Mouse (Mus musculus) liver, postnatal 0 days (tissue): ENCODE measurements around the gene Csrp2. TPM values are rescaled to one million over a fixed set of nuclear protein-coding genes. Genes with fewer than 3 reads are reported as not detected.
A peak's percentile ranks its signal among the peaks of the same experiment; 100 is the strongest.

Source experiments
- ATAC-seq: fragments of 200-750 bp; cut with Nextera tagmentation; 2 replicates; pipeline ENCODE4 v1.8.0; 2017; ENCODE audit warnings: mild to moderate bottlenecking, moderate library complexity
- DNase-seq: peaks from one replicate; pipeline ENCODE4 v3.0.0-alpha.2; 2016
- H3K27ac ChIP-seq: fragments of 300-500 bp; sonication (generic); 2 replicates; pipeline ENCODE4 v1.5.1; 2014; ENCODE audit warnings: antibody characterized with exemption, moderate library complexity, mild to moderate bottlenecking, low read depth
- H3K27me3 ChIP-seq: fragments of 300-500 bp; sonication (generic); 2 replicates; pipeline ENCODE4 v1.6.1; 2014; ENCODE audit warnings: low read length, control low read depth, mixed read lengths; ENCODE audit not compliant: insufficient read depth
- H3K36me3 ChIP-seq: fragments of 300-500 bp; sonication (generic); replicated peaks from 2 replicates; pipeline ENCODE4 v1.6.1; 2014; ENCODE audit warnings: mild to moderate bottlenecking, control low read depth, low read length, moderate library complexity, mixed read lengths; ENCODE audit not compliant: insufficient read depth
- H3K4me1 ChIP-seq: fragments of 300-500 bp; sonication (generic); 2 replicates; pipeline ENCODE4 v1.6.1; 2014; ENCODE audit warnings: antibody characterized with exemption, mild to moderate bottlenecking, control low read depth; ENCODE audit not compliant: insufficient read depth
- H3K4me2 ChIP-seq: fragments of 300-500 bp; sonication (generic); 2 replicates; pipeline ENCODE4 v1.6.1; 2014; ENCODE audit warnings: low read depth, mild to moderate bottlenecking, low read length, moderate library complexity, mixed read lengths
- H3K4me3 ChIP-seq: fragments of 300-500 bp; sonication (generic); 2 replicates; pipeline ENCODE4 v1.5.1; 2014; ENCODE audit warnings: low read depth, low read length
- H3K9ac ChIP-seq: fragments of 300-500 bp; sonication (generic); replicated peaks from 2 replicates; pipeline ENCODE4 v1.6.1; 2014; ENCODE audit warnings: mild to moderate bottlenecking, moderate library complexity
- H3K9me3 ChIP-seq: fragments of 300-500 bp; sonication (generic); 2 replicates; pipeline ENCODE4 v1.6.1; 2016; ENCODE audit warnings: mild to moderate bottlenecking, control low read depth, low read length, mixed read lengths
- CTCF ChIP-seq: sonication (generic); IDR thresholded peaks from 2 replicates; pipeline ENCODE4 v1.5.1; 2016; ENCODE audit warnings: antibody characterized with exemption, low read depth
- EP300 ChIP-seq: IDR thresholded peaks from 2 replicates; pipeline ENCODE4 v1.6.1; 2016; ENCODE audit warnings: antibody characterized with exemption, low read depth, mild to moderate bottlenecking
- WGBS: fragments of 180-500 bp; shearing (Covaris S2); extraction: QIAGEN DNeasy Blood & Tissue Kit; methylation state at CpG from one replicate; pipeline ENCODE4 v1.1.7; 2014; ENCODE audit not compliant: insufficient replicate concordance; 5-methylcytosine and 5-hydroxymethylcytosine counted together
- polyA plus RNA-seq: library from polyadenylated mRNA; unstranded; fragments of >200 nt; fragmentation: Nextera tagmentation; extraction: Ambion mirVana; gene quantifications from 2 replicates; pipeline ENCODE4 v1.2.1, GENCODE M21; 2015

Gene Csrp2
- polyA plus RNA-seq, 1 experiment from 2014 or later = 19.2 TPM

GRCm38 (mm10) chr10:110929756-110930155, 10.2 kb downstream of the Csrp2 start:
- no peaks in the 10 kb centered on the region for H3K27me3 ChIP-seq
- TF ChIP-seq CTCF = no peak
- TF ChIP-seq EP300 = no peak
- no peak overlapping the region for H3K4me3 ChIP-seq
- 72% methylated on average over 4 of the region's 4 CpGs for WGBS
- H3K9me3 ChIP-seq = no peaks in the 10 kb centered on the region
- no peaks in the 10 kb centered on the region for H3K36me3 ChIP-seq
- H3K4me1 ChIP-seq = peaks cover 2% of the 10 kb centered on the region; the same call in 1 of the 2 replicates
- H3K4me2 ChIP-seq = no peak overlapping the region
- ATAC-seq (no peak), DNase-seq (no peak)
- H3K9ac ChIP-seq = no peak overlapping the region
- H3K27ac ChIP-seq = no peak overlapping the region

GRCm38 (mm10) chr10:110931161-110931912, 11.7 kb downstream of the Csrp2 start:
- peak overlapping the region; percentile 46 for H3K4me2 ChIP-seq
- TF ChIP-seq CTCF (no peak), EP300 (no peak)

GRCm38 (mm10) chr10:110931913-110932560, 12.4 kb downstream of the Csrp2 start:
- DNase-seq (peak; percentile 46), ATAC-seq (peak; percentile 72; the same call in 1 of the 2 replicates)
- Histone ChIP-seq H3K27me3 (no peaks in the 10 kb centered on the region), H3K4me2 (peak overlapping the region; percentile 46), H3K4me3 (peak overlapping the region; percentile 6; the same call in 1 of the 2 replicates), H3K9me3 (no peaks in the 10 kb centered on the region), H3K36me3 (no peaks in the 10 kb centered on the region), H3K27ac (no peak overlapping the region), H3K9ac (no peak overlapping the region), H3K4me1 (peaks cover 2% of the 10 kb centered on the region; the same call in 1 of the 2 replicates)
- 48% methylated on average over 20 of the region's 20 CpGs for WGBS
- TF ChIP-seq CTCF (no peak), EP300 (no peak)

More at GRCm38 (mm10) chr10:110931161-110931912, 11.7 kb downstream of the Csrp2 start:
- no peak for DNase-seq
- 55% methylated on average over 13 of the region's 13 CpGs for WGBS
- Histone ChIP-seq H3K36me3 (no peaks in the 10 kb centered on the region), H3K27ac (no peak overlapping the region), H3K9ac (no peak overlapping the region), H3K4me3 (peak overlapping the region; percentile 6; the same call in 1 of the 2 replicates), H3K4me1 (peaks cover 2% of the 10 kb centered on the region; the same call in 1 of the 2 replicates), H3K9me3 (no peaks in the 10 kb centered on the region), H3K27me3 (no peaks in the 10 kb centered on the region)
- no peak for ATAC-seq

GRCm38 (mm10) chr10:110933584-110933983, 14.0 kb downstream of the Csrp2 start:
- Histone ChIP-seq H3K4me3 (no peak overlapping the region), H3K9me3 (no peaks in the 10 kb centered on the region), H3K27me3 (no peaks in the 10 kb centered on the region), H3K4me1 (peaks cover 2% of the 10 kb centered on the region; the same call in 1 of the 2 replicates), H3K4me2 (no peak overlapping the region), H3K27ac (no peak overlapping the region), H3K36me3 (no peaks in the 10 kb centered on the region), H3K9ac (no peak overlapping the region)
- no peak for ATAC-seq
- TF ChIP-seq EP300 = no peak
- TF ChIP-seq CTCF = no peak
- DNase-seq = no peak
- 70% methylated on average over 5 of the region's 5 CpGs for WGBS

- H3K27me3 ChIP-seq = no peaks in the 10 kb centered on the region
Measured at GRCm38 (mm10) chr10:110935081-110935480, 15.5 kb downstream of the Csrp2 start.

GRCm38 (mm10) chr10:110935669-110936068, 16.1 kb downstream of the Csrp2 start:
- no peak overlapping the region for H3K4me2 ChIP-seq
- DNase-seq (no peak), ATAC-seq (no peak)
- no peak overlapping the region for H3K27ac ChIP-seq
- 43% methylated on average over 7 of the region's 7 CpGs for WGBS
- H3K4me1 ChIP-seq = peaks cover 2% of the 10 kb centered on the region; the same call in 1 of the 2 replicates
- H3K36me3 ChIP-seq = no peaks in the 10 kb centered on the region; the same call in 1 of the 2 replicates
- no peaks in the 10 kb centered on the region for H3K27me3 ChIP-seq
- H3K4me3 ChIP-seq = no peak overlapping the region
- H3K9ac ChIP-seq = no peak overlapping the region
- H3K9me3 ChIP-seq = no peaks in the 10 kb centered on the region
- no peak; the same call in 1 of the 2 replicates for TF ChIP-seq CTCF
- peak; percentile 24; the same call in 1 of the 2 replicates for TF ChIP-seq EP300

More at GRCm38 (mm10) chr10:110935081-110935480, 15.5 kb downstream of the Csrp2 start:
- H3K36me3 ChIP-seq = no peaks in the 10 kb centered on the region; the same call in 1 of the 2 replicates
- H3K4me2 ChIP-seq = no peak overlapping the region
- H3K4me1 ChIP-seq = peaks cover 2% of the 10 kb centered on the region; the same call in 1 of the 2 replicates
- no peak overlapping the region for H3K9ac ChIP-seq
- no peak for ATAC-seq
- 90% methylated on average over 11 of the region's 11 CpGs for WGBS
- no peak for TF ChIP-seq CTCF
- no peak for TF ChIP-seq EP300
- no peak overlapping the region for H3K27ac ChIP-seq
- DNase-seq = no peak
- H3K4me3 ChIP-seq = no peak overlapping the region
- no peaks in the 10 kb centered on the region for H3K9me3 ChIP-seq
